Mouse (Mus musculus) CD4-positive, CD25-positive, alpha-beta regulatory T cell, adult 2 months (primary cell): ENCODE measurements around the gene Sash1.
"Not testable (repeated sequence)": the region's sequence is repeated elsewhere in the genome, so short reads cannot be mapped to it uniquely, and the experiment has no call there.

Source experiments
- DNase-seq: peaks from one replicate; pipeline ENCODE4 v3.0.0-alpha.2; 2012; ENCODE audit warnings: low read depth, low spot score

Gene Sash1

DNA sequence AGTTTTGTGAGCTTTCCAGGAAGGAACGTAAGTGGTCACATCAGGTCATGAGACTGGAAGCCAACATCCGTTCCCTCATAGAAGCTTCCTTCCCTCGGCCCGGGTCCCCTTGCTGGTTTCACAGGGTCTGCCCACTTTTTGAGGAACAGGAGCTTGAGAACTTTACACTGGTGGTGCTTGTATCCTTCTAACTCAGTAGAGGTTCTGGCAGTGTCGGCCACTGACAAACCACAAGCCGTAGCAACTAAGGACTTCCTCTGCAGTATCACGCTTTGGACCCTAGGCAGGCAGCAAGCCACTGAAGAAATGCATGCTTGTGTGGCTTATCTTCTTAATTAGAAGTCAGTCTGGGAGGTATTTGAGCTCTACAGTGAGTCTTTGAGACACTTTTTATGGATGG lies 126.6 kb downstream of the Sash1 start:
- no peak for DNase-seq

DNA sequence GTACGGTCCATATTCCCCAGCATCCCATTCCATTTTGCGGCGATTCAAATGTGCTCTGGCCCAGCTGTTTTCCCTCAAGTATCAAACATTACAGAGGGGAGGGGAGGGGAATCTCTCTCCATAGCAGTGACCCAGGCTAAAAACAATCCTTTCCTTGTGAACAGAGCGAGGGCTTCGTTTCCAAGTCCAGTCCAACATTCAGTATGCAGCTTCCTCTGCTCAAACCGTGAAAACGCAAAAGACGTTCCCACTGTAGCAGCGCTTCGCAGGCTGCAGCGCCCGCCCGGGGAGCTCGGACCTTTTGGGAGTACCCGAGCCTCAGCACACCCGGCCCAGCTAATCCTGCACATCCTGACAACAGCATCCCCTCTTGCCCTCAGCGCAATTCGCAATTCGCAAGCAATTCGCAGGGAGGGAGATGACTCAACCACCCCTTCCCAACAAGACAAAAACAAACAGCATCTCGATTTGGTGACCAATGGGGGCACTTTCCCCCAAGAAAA lies 128.4 kb downstream of the Sash1 start:
- no peak for DNase-seq

GRCm38 (mm10) chr10:8756604-8757354 lies 129.1 kb downstream of the Sash1 start:
- DNase-seq, result no peak

DNA sequence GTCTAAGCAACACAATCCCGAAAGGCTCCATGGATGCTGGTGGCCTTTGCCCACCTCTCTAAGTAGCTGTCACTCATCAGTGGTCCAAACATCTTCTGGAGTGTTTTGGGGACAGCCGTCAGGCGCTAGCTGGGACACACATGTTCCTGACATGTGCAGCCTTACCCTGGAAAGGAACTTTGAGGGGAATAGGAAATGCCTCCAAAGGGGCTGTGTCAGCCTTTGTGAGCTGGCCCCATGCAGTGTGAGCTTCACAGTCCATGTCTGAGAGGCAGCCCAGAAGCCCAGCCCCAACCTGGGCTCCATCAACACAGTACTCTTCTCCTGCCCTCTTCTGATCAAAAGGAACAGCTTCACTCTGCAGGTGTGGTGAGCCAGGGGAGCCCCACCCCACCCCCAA lies 132.5 kb downstream of the Sash1 start:
- DNase-seq, result no peak

- no peak for DNase-seq
Measured at GRCm38 (mm10) chr10:8752436-8752835, 133.4 kb downstream of the Sash1 start.

- no peak for DNase-seq
Measured at GRCm38 (mm10) chr10:8749537-8749936, 136.3 kb downstream of the Sash1 start.

DNA sequence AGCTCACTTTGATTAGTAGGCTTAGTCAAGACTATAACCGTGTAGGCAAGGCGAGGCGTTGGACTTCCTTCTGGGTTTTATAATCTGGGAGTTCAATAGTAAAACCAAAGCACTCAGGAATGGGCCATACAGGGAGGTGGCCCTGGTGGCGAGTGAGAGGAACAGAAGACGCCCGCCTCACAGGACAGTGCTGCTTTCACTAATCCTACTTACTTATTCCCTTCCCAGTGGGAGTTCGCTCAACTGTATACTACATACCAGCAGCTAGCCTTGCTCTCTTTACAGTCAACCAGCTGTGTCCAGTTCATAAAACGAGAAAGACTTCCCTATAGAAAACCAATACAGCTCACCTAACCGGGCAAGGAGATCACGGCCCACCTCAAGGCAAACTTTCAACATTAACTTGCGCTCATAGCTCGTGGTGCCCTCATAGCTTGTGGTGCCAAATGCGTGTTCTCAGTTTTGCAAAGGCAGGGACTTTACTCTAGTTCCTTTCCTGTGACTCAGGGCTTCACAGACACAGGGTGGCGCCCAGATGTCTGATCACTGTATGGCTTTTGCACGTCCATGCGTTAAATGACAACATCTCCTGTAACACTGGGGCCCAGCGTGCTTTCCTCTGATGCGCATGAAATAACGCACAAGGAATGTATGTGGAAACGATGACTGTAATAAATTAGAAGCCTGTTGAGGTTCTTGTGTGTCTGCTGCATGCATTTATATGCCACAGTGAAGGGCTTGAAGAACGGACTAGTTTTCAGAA lies 138.2 kb downstream of the Sash1 start:
- no peak for DNase-seq

DNA sequence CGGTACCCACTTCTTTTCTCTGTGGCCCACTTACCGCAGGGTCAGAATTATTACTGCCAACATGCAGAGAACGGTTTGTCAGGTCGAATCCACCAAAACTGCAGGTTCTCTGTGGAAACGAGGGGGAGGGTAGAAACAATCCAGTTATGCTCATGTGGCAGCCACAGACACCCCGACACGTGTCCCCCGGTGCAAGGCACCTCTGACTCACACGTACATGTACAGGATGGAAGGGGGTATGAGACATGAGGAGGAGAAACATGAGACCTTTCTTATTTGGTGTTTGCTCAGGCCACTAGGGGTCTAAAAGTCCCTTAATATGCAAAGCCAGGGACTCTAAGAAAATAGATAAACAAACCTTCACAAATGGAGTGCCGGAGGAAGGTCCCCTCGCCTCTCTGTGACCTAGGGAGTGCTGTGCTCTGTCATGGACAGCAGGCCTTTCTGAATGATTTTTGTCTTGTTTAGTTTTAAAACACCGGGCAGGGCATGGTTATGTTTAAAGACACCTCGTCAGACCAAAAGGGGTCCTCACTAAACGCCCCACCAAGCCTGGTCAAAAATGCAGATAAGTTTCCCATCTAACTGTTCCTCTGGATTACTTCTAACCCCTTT lies 139.7 kb downstream of the Sash1 start:
- DNase-seq, result no peak

GRCm38 (mm10) chr10:8742872-8743271 lies 143.0 kb downstream of the Sash1 start:
- peak; percentile 55 for DNase-seq

GRCm38 (mm10) chr10:8741505-8741904 lies 144.4 kb downstream of the Sash1 start:
- no peak for DNase-seq

DNA sequence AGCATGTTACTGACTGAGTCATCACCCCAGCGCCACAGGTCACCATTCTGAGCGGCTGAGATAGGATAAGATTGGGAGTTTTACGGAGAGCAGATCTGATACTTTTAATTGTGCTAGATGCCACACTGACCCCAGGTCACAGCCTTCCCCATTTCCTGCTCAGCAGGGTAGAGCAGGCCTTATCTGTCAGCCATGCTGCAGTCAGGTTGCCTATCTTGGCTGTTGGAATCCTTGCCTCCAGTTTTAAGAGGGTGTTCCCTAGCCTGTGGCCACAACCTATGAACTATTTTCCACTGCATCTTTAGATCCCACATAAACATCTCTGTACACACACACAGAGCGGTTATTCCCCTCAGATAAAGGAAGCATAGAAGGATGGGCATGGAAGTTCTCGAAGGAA lies 145.1 kb downstream of the Sash1 start:
- DNase-seq, result no peak

DNA sequence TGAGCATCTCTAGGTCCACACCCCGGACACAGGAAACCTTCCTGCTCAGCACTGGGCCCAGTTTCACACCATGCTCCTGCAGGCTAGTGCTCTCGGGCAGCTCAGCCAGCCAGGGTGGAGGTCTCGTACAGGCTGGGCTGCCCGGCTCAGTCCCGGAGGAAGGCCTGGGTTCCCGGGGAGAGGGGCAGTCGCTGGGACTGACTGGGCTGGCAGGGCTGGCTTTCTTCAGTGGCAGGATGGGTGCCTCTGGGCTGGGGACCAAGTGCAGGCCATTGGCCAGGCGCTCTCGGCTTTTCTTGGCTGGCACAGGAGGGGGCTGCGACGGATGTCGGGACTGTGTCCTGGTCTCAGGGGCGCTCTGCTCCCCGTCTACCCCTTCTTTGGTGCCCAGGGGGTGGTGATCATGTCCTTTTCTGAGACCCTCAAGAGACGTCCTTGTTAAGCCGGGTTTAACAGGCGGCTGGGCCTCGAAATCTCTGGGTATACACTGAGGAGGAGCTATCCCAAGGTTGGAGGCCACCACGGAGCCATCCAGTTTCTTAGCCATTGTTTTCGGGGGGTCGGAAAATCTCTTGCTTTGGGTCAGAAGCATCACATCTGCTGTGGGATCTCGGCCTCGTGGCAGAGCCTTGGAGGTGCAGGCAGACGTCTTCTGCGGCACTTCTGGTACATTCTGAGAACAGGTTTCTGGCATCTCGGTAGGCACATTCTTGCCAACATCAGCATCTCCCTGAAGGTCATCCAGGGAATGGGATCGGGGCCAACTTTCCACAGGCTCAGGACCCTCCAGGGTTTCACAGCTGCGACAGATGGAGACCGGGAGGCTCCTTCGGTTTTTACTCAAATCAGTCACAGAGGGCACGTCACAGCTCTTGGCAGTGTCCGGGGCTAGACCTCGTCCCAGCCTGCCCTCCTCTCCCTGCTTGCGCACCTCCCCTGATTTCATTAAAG lies 156.2 kb downstream of the Sash1 start:
- DNase-seq, result no peak

- no peak for DNase-seq
Measured at GRCm38 (mm10) chr10:8719345-8719744, 166.5 kb downstream of the Sash1 start.

GRCm38 (mm10) chr10:8718831-8719230 lies 167.0 kb downstream of the Sash1 start:
- DNase-seq, result no peak

DNA sequence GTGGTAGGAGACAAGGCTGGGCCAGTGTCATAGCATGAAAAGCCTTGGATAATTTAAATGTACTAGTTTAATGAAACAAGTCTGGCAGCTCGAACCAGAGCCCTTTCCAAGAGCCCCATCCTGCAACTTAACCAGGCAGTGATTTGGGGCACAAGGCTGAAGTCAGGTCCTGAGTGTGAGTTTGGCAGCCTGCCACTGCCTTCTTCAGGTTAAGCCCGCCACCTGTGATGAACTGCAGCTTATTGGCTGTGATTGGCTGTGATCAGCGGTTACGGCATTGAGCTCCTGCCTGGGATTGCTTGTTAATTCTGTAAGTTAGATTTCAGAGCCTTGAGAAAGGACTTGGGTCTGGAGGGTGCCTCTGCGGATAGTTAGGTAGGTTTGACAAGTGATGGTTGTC lies 168.7 kb downstream of the Sash1 start:
- no peak for DNase-seq

- peak; percentile 78 for DNase-seq
Measured at GRCm38 (mm10) chr10:8715679-8716284, 170.1 kb downstream of the Sash1 start.

DNA sequence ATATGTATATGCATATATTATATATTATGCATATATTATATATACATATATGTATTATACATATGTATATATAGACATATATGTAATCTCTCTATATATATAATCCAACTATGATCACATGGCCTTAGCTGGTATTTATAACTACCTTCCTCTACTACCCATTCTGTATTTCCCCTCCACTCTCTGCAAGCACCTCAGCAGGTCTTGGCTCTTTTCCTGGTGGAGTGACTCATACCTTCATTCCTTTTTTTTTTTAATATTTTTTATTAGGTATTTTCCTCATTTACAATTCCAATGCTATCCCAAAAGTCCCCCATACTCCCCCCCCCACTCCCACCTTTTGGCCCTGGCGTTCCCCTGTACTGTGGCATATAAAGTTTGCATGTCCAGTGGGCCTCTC lies 189.2 kb downstream of the Sash1 start:
- DNase-seq, result not testable (repeated sequence)

DNA sequence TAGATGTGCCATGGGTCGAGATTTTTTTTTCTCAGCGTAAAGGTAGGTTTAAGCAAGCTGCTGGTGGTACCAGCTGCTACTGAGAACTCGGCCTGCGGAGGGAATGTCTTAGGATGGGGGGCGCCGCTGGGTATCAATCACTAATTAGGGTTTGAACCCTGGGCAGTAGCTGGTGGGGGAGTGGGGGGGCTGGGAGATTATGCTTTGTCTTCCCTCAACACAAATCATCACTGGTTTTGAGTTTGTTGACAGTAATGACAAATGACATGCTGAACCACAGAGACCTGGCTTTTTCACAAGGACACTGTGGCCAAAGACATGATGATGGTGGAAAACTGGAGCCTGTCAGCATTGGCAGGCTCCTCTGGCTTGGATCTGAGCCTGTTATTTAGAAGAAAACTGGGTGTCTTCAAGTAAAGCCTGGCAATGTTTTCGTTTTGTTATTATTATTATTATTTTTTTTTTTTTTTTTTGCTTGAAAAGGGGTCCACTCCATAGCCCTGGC lies 191.8 kb downstream of the Sash1 start:
- DNase-seq, result no peak

DNA sequence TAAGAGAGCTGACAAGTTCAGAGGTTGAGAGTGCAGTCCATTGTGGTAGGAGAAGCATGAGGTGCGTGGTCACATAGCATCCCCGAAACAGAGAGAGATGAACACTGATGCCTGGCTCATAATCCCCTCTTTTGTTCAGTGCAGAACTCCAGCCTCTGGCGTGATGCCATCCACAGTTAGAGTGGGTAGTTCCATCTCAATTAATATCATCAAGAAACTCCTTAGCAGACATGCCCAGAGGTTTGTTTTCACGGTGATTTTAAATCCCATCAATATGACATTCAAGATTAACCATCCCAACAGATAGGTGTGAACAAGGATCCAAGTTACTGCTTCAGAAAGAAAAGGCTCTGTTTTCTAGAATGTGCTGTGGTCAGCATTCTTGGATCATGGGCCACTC lies 192.3 kb downstream of the Sash1 start:
- DNase-seq, result no peak

DNA sequence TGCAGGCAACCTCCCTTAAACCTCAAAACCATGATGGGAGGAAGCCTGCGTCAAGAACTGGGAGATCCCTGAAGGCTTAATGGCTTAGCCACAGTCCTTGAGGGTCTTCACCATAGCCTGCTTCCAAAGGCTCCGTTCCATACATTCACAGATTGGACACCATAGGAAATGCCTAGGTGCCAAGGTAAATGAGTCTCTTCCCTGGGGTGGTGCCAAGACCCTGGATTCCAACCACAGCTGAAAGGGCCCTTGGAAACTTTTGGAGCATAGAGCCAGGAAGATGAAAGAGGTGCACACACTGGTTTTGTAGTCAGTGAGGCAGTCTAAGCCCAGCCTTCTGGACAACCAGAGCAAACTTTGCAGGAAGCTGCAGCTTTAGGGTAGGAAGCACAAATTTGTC lies 193.3 kb downstream of the Sash1 start:
- DNase-seq, result no peak

DNA sequence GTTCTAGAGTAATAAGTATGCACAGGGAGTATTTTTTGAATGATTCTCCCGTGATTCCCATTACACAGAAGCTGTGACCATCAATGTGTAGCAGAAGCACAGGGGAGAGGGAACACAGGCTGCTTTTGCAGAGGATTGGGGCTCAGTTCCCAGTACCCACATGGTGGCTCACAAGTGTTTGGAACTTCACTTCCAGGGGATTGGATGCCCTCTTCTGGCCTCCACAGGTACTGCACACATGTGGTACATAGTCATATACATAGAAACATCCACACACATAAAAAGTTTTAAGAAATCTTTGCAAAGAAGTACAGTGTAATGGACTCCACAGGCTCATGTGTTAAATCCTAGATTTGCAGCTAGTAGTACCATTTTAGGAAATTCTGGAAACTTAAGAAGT lies 199.7 kb downstream of the Sash1 start:
- peak; percentile 3 for DNase-seq
